Mouse (Mus musculus) liver, adult 2 months (tissue): ENCODE measurements around the gene Myh9. TPM values are rescaled to one million over a fixed set of nuclear protein-coding genes. Genes with fewer than 3 reads are reported as not detected.

Source experiments
- DNase-seq: peaks from one replicate; pipeline ENCODE4 v3.0.0-alpha.2; 2011; ENCODE audit warnings: low read depth, low spot score; ENCODE audit errors: extremely low read depth
- H3K27ac ChIP-seq: fragments of 200-500 bp; replicated peaks from 2 replicates; pipeline ENCODE4 v1.5.1; 2012; ENCODE audit warnings: low read depth, mild to moderate bottlenecking, control low read depth, inconsistent platforms, low read length; ENCODE audit not compliant: insufficient read depth
- H3K27me3 ChIP-seq: fragments of 200-500 bp; 2 replicates; pipeline ENCODE4 v1.6.1; 2012; ENCODE audit warnings: mild to moderate bottlenecking, moderate library complexity, low read length, inconsistent platforms; ENCODE audit not compliant: control insufficient read depth, insufficient read depth
- H3K36me3 ChIP-seq: fragments of 200-500 bp; 2 replicates; pipeline ENCODE4 v1.6.1; 2012; ENCODE audit warnings: low read length, inconsistent platforms; ENCODE audit not compliant: control insufficient read depth, insufficient read depth
- H3K4me1 ChIP-seq: fragments of 200-500 bp; 2 replicates; pipeline ENCODE4 v1.6.1; 2011; ENCODE audit warnings: low read length; ENCODE audit not compliant: control insufficient read depth, insufficient read depth
- H3K4me3 ChIP-seq: fragments of 200-500 bp; 2 replicates; pipeline ENCODE4 v1.5.1; 2011; ENCODE audit warnings: low read depth, mild to moderate bottlenecking, control low read depth, low read length, moderate library complexity; ENCODE audit not compliant: insufficient read depth
- H3K79me2 ChIP-seq: fragments of 200-500 bp; 2 replicates; pipeline ENCODE4 v1.6.1; 2012; ENCODE audit warnings: inconsistent platforms, mild to moderate bottlenecking, low read length, moderate library complexity; ENCODE audit not compliant: control insufficient read depth, insufficient read depth
- H3K9ac ChIP-seq: fragments of 200-500 bp; 2 replicates; pipeline ENCODE4 v1.6.1; 2012; ENCODE audit warnings: low read depth, mild to moderate bottlenecking, control low read depth, inconsistent platforms, low read length
- CTCF ChIP-seq: fragments of 200-500 bp; IDR thresholded peaks from 2 replicates; pipeline ENCODE4 v1.5.1; 2011; ENCODE audit warnings: low read depth, low read length, control low read depth
- POLR2A ChIP-seq: fragments of 200-500 bp; IDR thresholded peaks from 2 replicates; pipeline ENCODE4 v1.6.1; 2011; ENCODE audit warnings: low read length, control low read depth; ENCODE audit not compliant: insufficient read depth; ENCODE audit errors: extremely low read depth
- WGBS: fragments of 180-500 bp; shearing (Covaris S2); methylation state at CpG from one replicate; pipeline ENCODE4 v1.1.7; 2018; 5-methylcytosine and 5-hydroxymethylcytosine counted together
- polyA plus RNA-seq: library from polyadenylated mRNA; depleted of rRNA; stranded (reverse); fragments of >200 nt; gene quantifications from 2 replicates; pipeline ENCODE4 v1.2.3, GENCODE M21; 2012
- total RNA-seq: library from RNA; depleted of rRNA; stranded (reverse); fragments of >200 nt; gene quantifications from 2 replicates; pipeline ENCODE4 v1.2.3, GENCODE M21; 2014

Myh9 gene
- total and polyA plus RNA-seq, 2 experiments, result 24.1 to 54.4 TPM

GRCm38 (mm10) chr15:77802992-77803391 lies 39.0 kb downstream of the Myh9 start:
- H3K4me1 ChIP-seq, result peaks cover 28% of the 10 kb centered on the region
- peaks cover 29% of the 10 kb centered on the region for H3K36me3 ChIP-seq
- peaks cover 58% of the 10 kb centered on the region for H3K79me2 ChIP-seq
- H3K9ac ChIP-seq, result no peak overlapping the region
- WGBS, result 83% methylated on average over 4 of the region's 4 CpGs
- no peak overlapping the region for H3K27ac ChIP-seq
- H3K27me3 ChIP-seq, result no peaks in the 10 kb centered on the region
- no peak overlapping the region for H3K4me3 ChIP-seq
- no peak for DNase-seq
- TF ChIP-seq CTCF (peak; percentile 55), POLR2A (no peak)

GRCm38 (mm10) chr15:77801188-77801587 lies 40.8 kb downstream of the Myh9 start:
- TF ChIP-seq POLR2A (no peak), CTCF (no peak)
- H3K27me3 ChIP-seq, result no peaks in the 10 kb centered on the region
- no peak for DNase-seq
- peaks cover 26% of the 10 kb centered on the region for H3K4me1 ChIP-seq
- 50% methylated on average over 4 of the region's 4 CpGs for WGBS
- H3K9ac ChIP-seq, result no peak overlapping the region
- H3K27ac ChIP-seq, result peak overlapping the region; percentile 27
- no peak overlapping the region for H3K4me3 ChIP-seq
- H3K36me3 ChIP-seq, result peaks cover 16% of the 10 kb centered on the region; the same call in 1 of the 2 replicates
- H3K79me2 ChIP-seq, result peaks cover 54% of the 10 kb centered on the region

- Histone ChIP-seq H3K4me3 (no peak overlapping the region), H3K4me1 (peaks cover 26% of the 10 kb centered on the region), H3K9ac (no peak overlapping the region), H3K36me3 (peaks cover 14% of the 10 kb centered on the region; the same call in 1 of the 2 replicates), H3K27me3 (no peaks in the 10 kb centered on the region), H3K27ac (peak overlapping the region; percentile 27), H3K79me2 (peaks cover 53% of the 10 kb centered on the region)
- TF ChIP-seq POLR2A (no peak), CTCF (no peak)
- peak; percentile 66 for DNase-seq
Measured at GRCm38 (mm10) chr15:77800511-77800910, 41.5 kb downstream of the Myh9 start.

GRCm38 (mm10) chr15:77799491-77800474 lies 42.2 kb downstream of the Myh9 start:
- no peaks in the 10 kb centered on the region for H3K27me3 ChIP-seq
- no peak for TF ChIP-seq POLR2A
- TF ChIP-seq CTCF, result no peak
- H3K4me1 ChIP-seq, result peaks cover 26% of the 10 kb centered on the region
- WGBS, result 81% methylated on average over 8 of the region's 8 CpGs
- H3K36me3 ChIP-seq, result peaks cover 11% of the 10 kb centered on the region; the same call in 1 of the 2 replicates
- peaks cover 52% of the 10 kb centered on the region for H3K79me2 ChIP-seq
- peak overlapping the region; percentile 18; the same call in 1 of the 2 replicates for H3K27ac ChIP-seq
- no peak overlapping the region for H3K4me3 ChIP-seq
- no peak for DNase-seq
- no peak overlapping the region for H3K9ac ChIP-seq

- 0 out of 2 replicates have a peak overlapping the region, but pooled peaks have one; percentile 9 for H3K9ac ChIP-seq
- no peak for DNase-seq
Measured at GRCm38 (mm10) chr15:77798664-77799490, 43.1 kb downstream of the Myh9 start.

More at GRCm38 (mm10) chr15:77798664-77799490, 43.1 kb downstream of the Myh9 start:
- Histone ChIP-seq H3K79me2 (peaks cover 45% of the 10 kb centered on the region), H3K27me3 (no peaks in the 10 kb centered on the region), H3K4me1 (peaks cover 26% of the 10 kb centered on the region), H3K4me3 (no peak overlapping the region), H3K27ac (peak overlapping the region; percentile 12), H3K36me3 (peaks cover 9% of the 10 kb centered on the region; the same call in 1 of the 2 replicates)
- WGBS, result 53% methylated on average over 14 of the region's 14 CpGs
- TF ChIP-seq CTCF, result no peak
- no peak for TF ChIP-seq POLR2A
